Mouse (Mus musculus) adrenal gland, postnatal 25 days (tissue): ENCODE measurements around the gene Man2c1. TPM values are rescaled to one million over a fixed set of nuclear protein-coding genes. Genes with fewer than 3 reads are reported as not detected.

Experiments used
- DNase-seq: peaks from one replicate; pipeline ENCODE4 v3.0.0; 2021; ENCODE audit warnings: mixed read lengths
- total RNA-seq: library from RNA; stranded (reverse); gene quantifications from 2 replicates; pipeline ENCODE4 v1.2.3, GENCODE M21; 2021

Gene Man2c1
- total RNA-seq, 1 experiment from 2014 or later = 170 TPM

GRCm38 (mm10) chr9:57157499-57157898, 27.0 kb downstream of the Man2c1 start:
- no peak for DNase-seq

GRCm38 (mm10) chr9:57158013-57158470, 27.6 kb downstream of the Man2c1 start, which contains the start of gene Commd4:
Gene Commd4, minus strand, starts transcription at chr9:57158331.
- DNase-seq = peak; percentile 85

- no peak for DNase-seq
Observed at GRCm38 (mm10) chr9:57158506-57158905, 28.0 kb downstream of the Man2c1 start.

- DNase-seq = no peak
Observed at GRCm38 (mm10) chr9:57162496-57162895, 32.0 kb downstream of the Man2c1 start.

GRCm38 (mm10) chr9:57163137-57163536, 32.6 kb downstream of the Man2c1 start:
- no peak for DNase-seq

GRCm38 (mm10) chr9:57166173-57166572, 35.7 kb downstream of the Man2c1 start:
- no peak for DNase-seq

- DNase-seq = no peak
Observed at GRCm38 (mm10) chr9:57168411-57168810, 37.9 kb downstream of the Man2c1 start.

Other genes starting within 250 kb of the Man2c1 start
- gene Snx33, start 202.3 kb upstream of the Man2c1 start, total RNA-seq = 28.6 and 35.1 TPM in 2 replicates
- 87.0 and 105 TPM in 2 replicates for gene Imp3, start 193.2 kb upstream of the Man2c1 start, total RNA-seq
- gene Snupn, start 179.8 kb upstream of the Man2c1 start, total RNA-seq = 15.0 and 16.4 TPM in 2 replicates
- 46.9 and 60.9 TPM in 2 replicates for gene Ptpn9, start 135.8 kb upstream of the Man2c1 start, total RNA-seq
- 59.6 and 73.2 TPM in 2 replicates for gene Sin3a, start 58.6 kb upstream of the Man2c1 start, total RNA-seq
- gene Neil1, start 17.6 kb downstream of the Man2c1 start, total RNA-seq = 8.9 and 13.9 TPM in 2 replicates
- 44.0 and 65.3 TPM in 2 replicates for gene Commd4, start 27.6 kb downstream of the Man2c1 start, total RNA-seq
- gene Trcg1, start 105.9 kb downstream of the Man2c1 start, total RNA-seq = not detected in 2 replicates
- 40.7 and 45.1 TPM in 2 replicates for gene 1700017B05Rik, start 131.9 kb downstream of the Man2c1 start, total RNA-seq